Mouse (Mus musculus) heart, postnatal 0 days (tissue): ENCODE measurements around the gene Hdac10. TPM values are rescaled to one million over a fixed set of nuclear protein-coding genes. Genes with fewer than 3 reads are reported as not detected.

Experiments used
- ATAC-seq: fragments of 200-750 bp; cut with Nextera tagmentation; 2 replicates; pipeline ENCODE4 v1.8.0; 2017; ENCODE audit warnings: low read depth, moderate number of reproducible peaks, moderate library complexity; ENCODE audit not compliant: insufficient read depth
- DNase-seq: peaks from one replicate; pipeline ENCODE4 v3.0.0-alpha.2; 2016; ENCODE audit warnings: low spot score
- H3K27ac ChIP-seq: fragments of 300-500 bp; sonication (generic); 2 replicates; pipeline ENCODE4 v1.5.1; 2014; ENCODE audit warnings: low read depth, mild to moderate bottlenecking
- H3K27me3 ChIP-seq: fragments of 300-500 bp; sonication (generic); 2 replicates; pipeline ENCODE4 v1.6.1; 2014; ENCODE audit warnings: low read length, mixed read lengths; ENCODE audit not compliant: control insufficient read depth, insufficient read depth
- H3K36me3 ChIP-seq: fragments of 300-500 bp; sonication (generic); replicated peaks from 2 replicates; pipeline ENCODE4 v1.6.1; 2014; ENCODE audit warnings: low read length, mixed read lengths; ENCODE audit not compliant: control insufficient read depth, insufficient read depth
- H3K4me1 ChIP-seq: fragments of 300-500 bp; sonication (generic); 2 replicates; pipeline ENCODE4 v1.6.1; 2014; ENCODE audit warnings: antibody characterized with exemption; ENCODE audit not compliant: control insufficient read depth, insufficient read depth
- H3K4me2 ChIP-seq: fragments of 300-500 bp; sonication (generic); 2 replicates; pipeline ENCODE4 v1.6.1; 2014; ENCODE audit warnings: low read depth, mild to moderate bottlenecking, low read length, moderate library complexity
- H3K4me3 ChIP-seq: fragments of 300-500 bp; sonication (generic); 2 replicates; pipeline ENCODE4 v1.5.1; 2014; ENCODE audit warnings: low read depth, low read length
- H3K9ac ChIP-seq: fragments of 300-500 bp; sonication (generic); replicated peaks from 2 replicates; pipeline ENCODE4 v1.6.1; 2014; ENCODE audit warnings: low read depth, low read length, mixed read lengths
- H3K9me3 ChIP-seq: fragments of 300-500 bp; sonication (generic); replicated peaks from 2 replicates; pipeline ENCODE4 v1.6.1; 2016; ENCODE audit warnings: low read length; ENCODE audit not compliant: control insufficient read depth
- CTCF ChIP-seq: IDR thresholded peaks from 2 replicates; pipeline ENCODE4 v1.5.1; 2016; ENCODE audit warnings: antibody characterized with exemption, control low read depth, low read depth
- EP300 ChIP-seq: IDR thresholded peaks from 2 replicates; pipeline ENCODE4 v1.6.1; 2016; ENCODE audit warnings: antibody characterized with exemption, low read depth
- WGBS: fragments of 180-500 bp; shearing (Covaris S2); extraction: QIAGEN DNeasy Blood & Tissue Kit; methylation state at CpG from one replicate; pipeline ENCODE4 v1.1.7; 2014; 5-methylcytosine and 5-hydroxymethylcytosine counted together
- polyA plus RNA-seq: library from polyadenylated mRNA; unstranded; fragments of >200 nt; fragmentation: Nextera tagmentation; extraction: Ambion mirVana; gene quantifications from 2 replicates; pipeline ENCODE4 v1.2.1, GENCODE M21; 2015
- total RNA-seq: library from RNA; depleted of rRNA; stranded (reverse); fragments of >200 nt; gene quantifications from 2 replicates; pipeline ENCODE4 v1.2.3, GENCODE M21; 2014; ENCODE audit warnings: low replicate concordance

Gene Hdac10
- total and polyA plus RNA-seq, 2 experiments from 2014 or later, result 10.8 to 14.9 TPM

DNA sequence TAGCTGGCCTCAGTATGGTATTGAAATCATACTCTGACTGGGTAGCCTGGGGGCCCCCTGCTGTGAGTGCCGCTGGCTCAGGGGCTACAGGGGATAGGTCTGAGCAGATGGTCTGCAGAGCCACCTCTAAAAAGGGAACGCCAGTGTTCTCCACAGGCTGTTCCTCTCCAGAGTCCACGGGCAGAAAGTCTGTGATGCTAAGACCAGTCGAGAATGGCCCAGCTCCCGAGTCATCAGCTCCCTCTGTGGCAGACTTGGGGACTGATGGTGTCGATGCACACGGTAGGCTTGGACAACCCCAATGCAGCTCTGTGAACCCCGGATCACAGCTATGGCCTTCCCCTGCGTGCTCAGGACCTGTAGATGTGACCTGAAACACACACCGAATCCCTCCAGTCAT, 24.6 kb downstream of the Hdac10 start:
- Histone ChIP-seq H3K9me3 (no peaks in the 10 kb centered on the region), H3K4me2 (no peak overlapping the region), H3K27me3 (no peaks in the 10 kb centered on the region), H3K4me3 (no peak overlapping the region), H3K9ac (no peak overlapping the region), H3K27ac (no peak overlapping the region), H3K4me1 (no peaks in the 10 kb centered on the region), H3K36me3 (peaks cover 95% of the 10 kb centered on the region)
- DNase-seq (no peak), ATAC-seq (no peak)
- TF ChIP-seq CTCF (no peak), EP300 (no peak)
- 85% methylated on average over 10 of the region's 10 CpGs for WGBS

DNA sequence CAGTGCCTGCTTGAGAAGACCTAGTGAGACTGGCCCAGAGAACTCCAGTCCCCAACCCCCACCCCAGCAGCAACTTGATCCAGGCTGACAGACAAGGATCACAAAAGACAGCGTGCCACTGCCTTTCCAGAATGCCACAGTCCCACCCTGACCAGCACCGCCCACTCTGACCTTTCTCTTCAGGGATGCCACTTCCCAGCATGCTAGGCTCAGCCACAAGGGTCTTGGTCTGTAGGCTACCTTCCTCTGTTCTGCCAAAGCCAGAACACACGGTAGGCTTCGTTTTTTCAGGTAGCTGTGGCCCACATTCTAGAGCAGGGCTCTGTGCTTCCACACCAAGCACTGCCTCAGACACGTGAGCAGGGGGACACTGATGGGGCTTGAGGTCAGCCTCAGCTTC, 25.9 kb downstream of the Hdac10 start:
- Histone ChIP-seq H3K36me3 (peaks cover 95% of the 10 kb centered on the region), H3K27me3 (no peaks in the 10 kb centered on the region), H3K4me3 (no peak overlapping the region), H3K27ac (no peak overlapping the region), H3K4me1 (no peaks in the 10 kb centered on the region), H3K9me3 (no peaks in the 10 kb centered on the region), H3K9ac (no peak overlapping the region), H3K4me2 (no peak overlapping the region)
- no peak for DNase-seq
- 79% methylated on average over 5 of the region's 5 CpGs for WGBS
- no peak for TF ChIP-seq EP300
- no peak for TF ChIP-seq CTCF
- ATAC-seq, result no peak

DNA sequence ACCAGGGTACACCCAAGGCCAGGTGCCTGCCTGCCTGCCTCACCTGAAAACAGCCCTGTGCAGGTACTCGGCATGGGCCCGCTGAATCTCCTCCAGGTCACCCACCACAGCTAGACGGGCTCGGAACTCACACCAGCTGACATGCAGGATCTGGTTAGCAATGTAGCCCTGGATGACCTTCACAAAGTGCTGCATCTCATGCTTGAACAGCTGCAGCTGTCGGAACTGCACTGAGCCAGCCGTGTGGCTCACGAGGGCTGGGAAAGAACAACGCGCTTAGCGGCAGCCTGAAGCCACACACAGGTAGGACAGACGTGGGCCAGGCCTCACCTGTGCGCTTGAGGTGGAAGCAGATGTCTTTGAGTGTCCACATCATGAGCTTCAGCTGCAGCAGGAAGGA, 27.7 kb downstream of the Hdac10 start:
- H3K27ac ChIP-seq, result no peak overlapping the region

DNA sequence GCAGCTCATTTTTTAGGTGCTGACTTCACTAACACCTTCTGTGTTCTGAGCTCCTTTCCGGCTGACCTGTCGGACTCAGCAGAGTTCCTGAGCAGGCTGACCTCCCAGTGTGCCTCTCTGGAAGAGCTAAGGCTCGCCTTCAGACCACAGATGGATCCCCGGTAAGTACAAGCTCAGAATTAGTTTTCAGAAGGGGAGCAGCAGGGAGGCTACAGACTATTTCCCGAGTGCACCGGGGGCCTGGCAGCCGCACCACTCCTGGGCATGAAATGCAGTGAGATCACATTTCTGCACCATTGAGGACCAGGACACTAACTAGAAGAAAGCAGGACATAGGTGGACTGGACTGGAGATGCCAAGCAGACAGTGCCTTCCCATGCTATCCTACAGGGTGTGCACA, 29.9 kb downstream of the Hdac10 start:
- WGBS, result 88% methylated on average over 7 of the region's 7 CpGs
- H3K4me3 ChIP-seq, result no peak overlapping the region
- H3K4me1 ChIP-seq, result no peaks in the 10 kb centered on the region
- no peak overlapping the region for H3K9ac ChIP-seq
- H3K27me3 ChIP-seq, result no peaks in the 10 kb centered on the region
- H3K9me3 ChIP-seq, result no peaks in the 10 kb centered on the region
- H3K27ac ChIP-seq, result no peak overlapping the region
- TF ChIP-seq EP300 (no peak), CTCF (no peak)
- H3K36me3 ChIP-seq, result peaks cover 97% of the 10 kb centered on the region
- ATAC-seq (no peak), DNase-seq (no peak)
- H3K4me2 ChIP-seq, result no peak overlapping the region

More for the DNA sequence above, 27.7 kb downstream of the Hdac10 start:
- H3K27me3 ChIP-seq, result no peaks in the 10 kb centered on the region
- 82% methylated on average over 12 of the region's 12 CpGs for WGBS
- DNase-seq (no peak), ATAC-seq (no peak)
- H3K9ac ChIP-seq, result no peak overlapping the region
- no peaks in the 10 kb centered on the region for H3K9me3 ChIP-seq
- H3K4me3 ChIP-seq, result no peak overlapping the region
- no peak for TF ChIP-seq CTCF
- TF ChIP-seq EP300, result no peak
- peaks cover 97% of the 10 kb centered on the region for H3K36me3 ChIP-seq
- H3K4me1 ChIP-seq, result no peaks in the 10 kb centered on the region
- no peak overlapping the region for H3K4me2 ChIP-seq

DNA sequence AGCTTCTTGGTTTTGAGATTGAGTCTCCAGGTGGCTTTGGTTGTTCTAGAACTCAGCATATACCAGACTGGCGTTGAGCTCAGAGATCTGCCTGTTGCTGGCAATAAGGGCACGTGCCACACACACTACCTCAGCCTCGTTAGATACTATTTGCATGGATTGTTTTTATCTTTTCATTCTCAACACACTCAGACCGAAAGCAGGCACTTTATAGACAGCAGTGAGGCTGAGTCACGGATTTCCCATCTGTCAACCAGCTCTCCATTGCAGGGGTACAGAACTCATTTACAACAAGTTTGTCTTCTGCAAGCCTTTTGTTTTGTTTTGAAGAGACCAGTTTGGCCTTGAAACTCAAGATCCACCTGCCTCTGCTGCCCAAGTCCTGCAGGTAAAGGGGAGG, 31.1 kb downstream of the Hdac10 start:
- no peaks in the 10 kb centered on the region for H3K4me1 ChIP-seq
- H3K36me3 ChIP-seq, result peaks cover 98% of the 10 kb centered on the region
- no peak for DNase-seq
- 89% methylated on average over 5 of the region's 5 CpGs for WGBS
- TF ChIP-seq CTCF, result no peak
- TF ChIP-seq EP300, result no peak
- no peak overlapping the region for H3K27ac ChIP-seq
- no peak overlapping the region for H3K4me3 ChIP-seq
- ATAC-seq, result no peak
- H3K9ac ChIP-seq, result no peak overlapping the region
- no peaks in the 10 kb centered on the region for H3K9me3 ChIP-seq
- H3K4me2 ChIP-seq, result no peak overlapping the region
- H3K27me3 ChIP-seq, result no peaks in the 10 kb centered on the region

DNA sequence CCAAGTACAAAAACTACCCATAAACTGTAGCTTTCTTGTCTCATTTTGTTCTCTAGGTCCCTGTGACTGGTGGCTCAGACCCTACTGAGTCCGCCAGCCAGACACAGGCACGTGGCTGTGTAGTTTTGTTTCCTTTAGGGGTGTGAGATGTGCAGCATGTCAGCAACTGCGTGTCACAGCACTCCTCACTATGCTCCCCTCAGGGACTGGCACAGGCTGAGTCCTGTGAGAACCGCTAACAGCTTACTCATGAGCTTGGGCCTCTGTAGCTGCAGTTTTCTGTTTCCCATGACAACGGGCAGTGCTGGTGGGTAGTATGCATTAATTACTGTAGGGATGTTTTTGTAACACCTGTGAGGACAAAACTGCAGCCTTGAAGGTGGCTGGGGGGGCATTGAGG, 36.3 kb downstream of the Hdac10 start:
- H3K27me3 ChIP-seq, result no peaks in the 10 kb centered on the region
- no peak overlapping the region for H3K9ac ChIP-seq
- H3K27ac ChIP-seq, result no peak overlapping the region
- H3K4me3 ChIP-seq, result no peak overlapping the region
- no peaks in the 10 kb centered on the region for H3K9me3 ChIP-seq
- peaks cover 10% of the 10 kb centered on the region; the same call in 1 of the 2 replicates for H3K4me1 ChIP-seq
- no peak overlapping the region for H3K4me2 ChIP-seq
- TF ChIP-seq EP300, result no peak
- no peak for TF ChIP-seq CTCF
- H3K36me3 ChIP-seq, result peaks cover 48% of the 10 kb centered on the region
- WGBS, result 78% methylated on average over 5 of the region's 5 CpGs
- DNase-seq, result no peak
- no peak for ATAC-seq
